Mouse (Mus musculus): Measurements from ENCODE around the gene Rtn4r.

The Rtn4r gene

DNA sequence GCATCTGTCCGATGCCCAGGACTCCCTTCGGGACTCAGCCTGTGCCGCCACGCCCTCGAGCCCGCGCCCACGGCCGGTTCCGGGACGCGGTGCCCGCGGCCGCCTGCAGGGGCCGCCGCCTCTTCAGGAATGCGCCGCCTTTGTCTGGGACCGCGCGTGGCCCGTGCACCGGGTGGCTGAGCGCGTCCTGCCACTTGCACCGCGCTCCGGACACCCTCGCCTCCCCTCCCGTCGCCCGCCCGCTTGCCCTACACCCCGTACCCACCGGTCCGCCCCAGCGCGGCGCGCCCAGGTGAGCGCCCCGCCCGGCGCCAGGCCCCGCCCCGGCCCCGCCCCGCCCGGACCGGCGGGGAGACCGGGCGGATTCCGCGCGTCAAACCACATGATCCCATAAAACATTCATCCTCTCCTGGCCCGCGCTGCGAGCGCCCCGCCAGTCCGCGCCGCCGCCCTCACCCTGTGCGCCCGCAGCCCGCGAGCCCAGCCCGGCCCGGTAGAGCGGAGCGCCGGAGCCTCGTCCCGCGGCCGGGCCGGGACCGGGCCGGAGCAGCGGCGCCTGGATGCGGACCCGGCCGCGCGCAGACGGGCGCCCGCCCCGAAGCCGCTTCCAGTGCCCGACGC lies at the start of gene Rtn4r:
TSS of gene Rtn4r (plus strand) at position 402 of the 621 bp plus-strand sequence.
- in situ Hi-C loops (cut with MseI, MboI) = loop anchor here in 1 of 2 experiments (5.0 kb wide), 1 partner anchor 45 kb away; no protein-coding TSS in a partner anchor

GRCm38 (mm10) chr16:18078314-18079015 lies 49.0 kb upstream of the Rtn4r start:
- in situ Hi-C loops (cut with MseI, MboI) = no loop called here

- in situ Hi-C loops (cut with MseI, MboI) = no loop called here
These were observed 48.1 kb upstream of the Rtn4r start for GRCm38 (mm10) chr16:18079300-18079699.

DNA sequence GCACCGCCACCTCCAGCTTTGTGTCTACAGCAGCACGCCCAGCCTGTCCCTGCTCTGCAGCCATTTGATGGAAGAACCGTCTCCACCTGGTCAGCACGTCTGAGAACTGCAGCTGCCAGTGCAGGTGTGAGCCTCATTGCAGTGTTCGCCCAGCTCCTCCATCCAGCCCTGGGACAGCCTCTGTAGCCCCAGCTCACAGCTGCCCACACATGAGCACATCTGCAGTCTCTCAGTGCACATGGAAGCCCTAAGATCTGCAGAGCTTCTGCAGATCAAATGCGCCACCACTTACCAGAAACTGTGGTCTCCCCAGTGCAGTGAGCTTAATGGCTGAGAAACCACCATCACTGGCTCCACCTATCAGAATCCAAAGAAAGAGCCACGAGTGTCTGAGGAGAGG lies 47.3 kb upstream of the Rtn4r start:
- in situ Hi-C loops (cut with MseI, MboI) = no loop called here

- in situ Hi-C loops (cut with MseI, MboI) = no loop called here
These were observed 46.2 kb upstream of the Rtn4r start for GRCm38 (mm10) chr16:18081149-18081827.

- in situ Hi-C loops (cut with MseI, MboI) = no loop called here
These were observed 45.2 kb upstream of the Rtn4r start for GRCm38 (mm10) chr16:18082291-18082690.

- in situ Hi-C loops (cut with MseI, MboI) = no loop called here
These were observed 44.1 kb upstream of the Rtn4r start for GRCm38 (mm10) chr16:18083231-18083951.

GRCm38 (mm10) chr16:18084262-18084661 lies 43.2 kb upstream of the Rtn4r start:
- in situ Hi-C loops (cut with MseI, MboI) = no loop called here

DNA sequence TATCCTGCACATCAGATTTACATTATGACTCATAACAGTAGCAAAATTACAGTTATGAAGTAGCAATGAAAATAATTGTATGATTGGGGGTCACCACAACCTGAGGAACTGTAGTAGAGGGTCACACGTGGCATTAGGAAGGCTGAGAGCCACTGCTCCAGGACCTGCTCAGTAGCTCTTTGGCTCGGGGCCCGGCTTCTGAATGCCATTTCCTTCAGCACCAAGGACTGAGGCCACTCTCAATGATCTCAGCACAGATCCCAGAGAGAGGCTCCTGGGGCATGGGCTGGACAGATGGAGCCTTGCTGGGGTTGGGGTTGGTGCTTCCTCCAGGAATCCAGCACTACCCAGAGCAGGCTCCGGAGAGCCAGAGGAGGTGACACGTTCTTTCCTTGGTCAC lies 40.3 kb upstream of the Rtn4r start:
- in situ Hi-C loops (cut with MseI, MboI) = no loop called here

- in situ Hi-C loops (cut with MseI, MboI) = no loop called here
These were observed 31.1 kb upstream of the Rtn4r start for GRCm38 (mm10) chr16:18096348-18096747.

- in situ Hi-C loops (cut with MseI, MboI) = no loop called here
These were observed 24.6 kb upstream of the Rtn4r start for GRCm38 (mm10) chr16:18102816-18103215.

- in situ Hi-C loops (cut with MseI, MboI) = no loop called here
These were observed 24.1 kb upstream of the Rtn4r start for GRCm38 (mm10) chr16:18103366-18103765.

- in situ Hi-C loops (cut with MseI, MboI) = no loop called here
These were observed 23.6 kb upstream of the Rtn4r start for GRCm38 (mm10) chr16:18103808-18104207.

GRCm38 (mm10) chr16:18108221-18108966 lies 19.0 kb upstream of the Rtn4r start:
- in situ Hi-C loops (cut with MseI, MboI) = no loop called here

DNA sequence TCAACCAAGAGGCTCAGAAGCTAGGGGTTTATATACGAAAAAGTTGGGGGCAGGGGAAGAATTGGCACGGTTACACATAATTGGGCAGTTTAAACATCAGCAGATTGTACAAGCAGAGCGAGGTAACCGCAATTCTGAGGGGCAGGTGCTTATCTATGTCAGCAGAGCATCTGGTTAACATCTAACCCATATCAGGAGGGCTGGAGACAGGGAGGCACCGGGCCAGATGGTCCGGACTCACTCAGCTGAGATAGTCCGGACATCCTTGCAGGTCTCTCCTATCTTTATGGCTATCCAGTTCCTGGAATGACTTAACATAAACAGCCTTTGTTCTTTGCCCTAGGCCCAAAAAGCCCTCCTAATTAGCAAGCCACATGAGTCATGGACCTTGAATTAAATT lies 16.4 kb upstream of the Rtn4r start:
- in situ Hi-C loops (cut with MseI, MboI) = loop anchor here in 1 of 2 experiments (5.0 kb wide), 1 partner anchor 101 kb away; no protein-coding TSS in a partner anchor

- in situ Hi-C loops (cut with MseI, MboI) = loop anchor here (5.0 kb wide), 2 partner anchors 61 to 96 kb away; no protein-coding TSS in a partner anchor
These were observed 11.0 kb upstream of the Rtn4r start for GRCm38 (mm10) chr16:18116467-18116866.

DNA sequence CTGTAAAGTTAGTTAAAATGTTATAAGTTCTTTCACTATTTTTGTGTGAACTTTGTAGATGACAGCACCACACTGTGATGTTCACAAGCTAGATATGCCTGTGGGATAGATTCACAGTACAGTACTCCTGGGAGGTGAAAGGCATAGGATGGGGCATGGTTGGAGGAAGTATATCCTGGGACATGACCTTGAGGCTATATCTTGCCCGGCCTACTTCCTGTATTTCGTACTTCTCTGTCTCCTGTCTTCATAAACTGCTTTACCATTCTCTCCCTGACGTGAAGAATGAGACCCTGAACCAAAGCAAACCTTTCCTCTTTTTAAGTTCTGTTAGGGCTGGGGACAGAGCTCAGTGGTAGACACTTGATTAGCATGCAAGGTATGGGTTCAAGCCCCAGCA lies 9.2 kb upstream of the Rtn4r start:
- in situ Hi-C loops (cut with MseI, MboI) = loop anchor here (5.0 kb wide), 2 partner anchors 59 to 94 kb away; no protein-coding TSS in a partner anchor

DNA sequence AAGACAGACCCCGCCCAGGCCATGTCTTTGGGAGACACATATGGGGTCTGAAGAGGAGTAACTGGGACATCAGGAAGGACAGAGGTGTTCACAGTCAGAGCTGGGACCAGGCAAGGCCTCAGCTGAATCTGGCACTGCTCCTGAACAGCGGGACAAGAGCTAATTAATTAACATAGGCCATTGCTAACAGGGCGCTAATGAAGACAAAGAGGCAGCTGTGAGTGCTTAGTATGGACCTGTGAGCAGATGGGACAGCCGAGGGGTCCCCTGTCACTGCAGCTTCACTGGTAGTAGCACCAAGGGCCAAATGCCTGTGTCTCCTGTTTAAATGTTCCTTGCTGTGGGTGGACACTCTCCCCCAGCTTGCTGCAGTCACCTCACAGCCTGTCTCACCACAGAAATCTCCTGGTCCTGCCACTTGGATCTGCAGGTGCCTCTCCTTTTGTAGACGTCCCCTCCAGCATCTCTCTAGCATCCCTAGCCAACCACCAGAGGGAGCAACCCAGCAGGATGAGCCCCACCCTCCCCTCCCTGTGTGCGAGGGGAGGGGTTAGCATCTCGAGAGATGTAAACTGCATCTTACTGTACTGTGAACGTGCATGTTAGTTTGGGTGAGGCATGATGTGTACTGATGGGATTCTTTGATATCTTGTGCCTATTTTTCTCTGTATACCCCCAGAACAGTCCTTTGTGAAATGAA lies 8.3 kb upstream of the Rtn4r start:
- in situ Hi-C loops (cut with MseI, MboI) = loop anchor here (5.0 kb wide), 2 partner anchors 58 to 93 kb away; no protein-coding TSS in a partner anchor

DNA sequence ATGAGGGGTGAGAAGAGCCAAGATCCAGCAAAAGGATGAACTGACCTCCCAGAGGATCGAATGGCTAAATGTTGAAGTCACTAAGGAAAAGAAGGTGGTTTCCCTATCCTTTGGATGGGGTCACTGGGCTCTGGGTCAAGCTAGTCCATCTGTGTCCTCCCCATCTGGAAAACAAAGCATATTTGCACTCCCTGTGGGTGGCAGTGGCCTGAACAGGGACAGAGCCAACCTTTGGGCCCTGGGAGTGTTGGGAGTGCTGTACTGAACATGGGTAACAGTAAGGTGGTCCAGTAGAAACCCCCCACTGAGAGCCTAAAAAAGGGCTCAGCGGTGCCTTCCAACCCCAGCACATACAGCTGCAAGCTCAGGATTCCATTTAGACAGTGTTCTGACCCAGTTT lies 4.7 kb upstream of the Rtn4r start:
- in situ Hi-C loops (cut with MseI, MboI) = no loop called here

GRCm38 (mm10) chr16:18123471-18123870 lies 4.0 kb upstream of the Rtn4r start:
- in situ Hi-C loops (cut with MseI, MboI) = no loop called here
